ENCODE assay signal across 24 mouse cellular contexts in the genomic region with DNA sequence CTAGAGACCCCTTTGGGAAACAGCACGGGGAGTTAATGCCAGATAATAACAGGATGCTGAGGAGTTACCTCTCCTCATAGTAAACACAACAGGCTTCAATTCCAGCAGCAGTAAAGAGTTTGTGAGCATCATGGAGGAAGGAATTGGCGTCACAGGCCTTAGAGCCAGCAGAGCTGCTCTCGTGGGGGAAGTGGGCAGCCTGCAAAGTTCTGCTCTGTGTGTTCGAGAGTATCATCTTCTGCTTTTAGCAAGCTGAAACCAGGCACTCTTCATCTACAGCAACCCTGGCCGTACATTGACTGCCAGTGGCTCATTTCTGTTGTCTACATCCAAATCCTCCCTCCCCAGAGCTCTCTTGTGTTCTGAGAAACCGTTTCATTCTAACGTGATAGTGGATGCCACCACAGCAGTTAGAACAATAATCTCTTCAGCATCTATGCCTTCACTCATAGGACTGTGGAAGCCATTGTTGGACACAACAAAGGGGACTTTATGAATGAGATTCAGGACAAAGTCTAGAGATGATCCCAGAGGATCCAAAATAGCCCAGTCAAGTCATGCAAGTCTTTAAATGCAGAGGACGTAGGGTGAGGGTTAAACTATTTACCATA. TPM values are rescaled to one million over a fixed set of nuclear protein-coding genes. Genes with fewer than 3 reads are reported as not detected.
DNase-seq lines count a peak whose midpoint lies in the region; ATAC-seq and TF ChIP-seq lines count a peak whose summit lies in the region.
"Had no signal": no experiment of that assay in that cellular context is flagged by ENCODE, and none has a peak within 500 bp of the region (broad histone marks: within the 10 kb centered on the region; RNA-seq: fewer than 3 reads in every experiment).

No protein-coding gene starts in this region.

- H3K9me3 ChIP-seq in CH12.LX (replicated peaks; ENCODE audit: low read length): no peaks in the 10 kb centered on the region
- H3K9me3 ChIP-seq in forebrain, embryonic 13.5 days (replicated peaks): no peaks in the 10 kb centered on the region
- no peaks in the 10 kb centered on the region for H3K9me3 ChIP-seq in midbrain, embryonic 11.5 days (ENCODE audit: control insufficient read depth, low read length)
- H3K9me3 ChIP-seq: embryonic facial prominence, embryonic 13.5 days; forebrain, embryonic 12.5 days; G1E; heart, embryonic 15.5 days; hindbrain, embryonic 10.5 days had no signal

- TF ChIP-seq RAD21 in CH12.LX (IDR thresholded peaks at IDR 0.05; ENCODE audit: low read depth, low read length): no peak

- DNase-seq in heart, adult 11 months: peak; percentile 60
- DNase-seq in heart, postnatal 25 days (ENCODE audit: low spot score): no peak
- DNase-seq in CH12.LX (ENCODE audit: extremely low read depth): peak; percentile 20
- DNase-seq in telencephalon, adult 2 months (ENCODE audit: low read depth, low spot score): peak; percentile 50
- no peak for DNase-seq in midbrain, embryonic 11.5 days (ENCODE audit: low spot score, missing footprints)
- DNase-seq: adrenal gland, adult 8-10 months; cerebellum, adult 18-20 months; cerebellum, postnatal 10 days; forebrain, postnatal 0 days; gastrocnemius, postnatal 36 days; heart, adult 2 months; heart, postnatal 14 days had no signal

- H3K27ac ChIP-seq in CH12.LX (ENCODE audit: insufficient read depth, low read depth): no peak overlapping the region
- H3K27ac ChIP-seq in forebrain, embryonic 13.5 days: no peak overlapping the region
- H3K27ac ChIP-seq in midbrain, embryonic 11.5 days (ENCODE audit: low read depth, low read length): no peak overlapping the region
- H3K27ac ChIP-seq: embryonic facial prominence, embryonic 13.5 days; forebrain, embryonic 12.5 days; heart, adult 2 months; heart, embryonic 15.5 days; hindbrain, embryonic 10.5 days; hindbrain, embryonic 14.5 days had no signal

- no peaks in the 10 kb centered on the region for H3K27me3 ChIP-seq in CH12.LX (replicated peaks)
- H3K27me3 ChIP-seq in forebrain, embryonic 13.5 days: no peaks in the 10 kb centered on the region
- H3K27me3 ChIP-seq in midbrain, embryonic 11.5 days (ENCODE audit: control insufficient read depth, insufficient read depth, low read length): no peaks in the 10 kb centered on the region
- H3K27me3 ChIP-seq: embryonic facial prominence, embryonic 13.5 days; forebrain, embryonic 12.5 days; heart, embryonic 15.5 days had no signal

- H3K4me1 ChIP-seq in CH12.LX (ENCODE audit: control insufficient read depth in 1 of 2, insufficient read depth in 2 of 2): peaks cover 7 to 16% of the 10 kb centered on the region in 2 experiments; a peak in 3 of 4 replicates
- H3K4me1 ChIP-seq in forebrain, embryonic 13.5 days: no peaks in the 10 kb centered on the region
- no peaks in the 10 kb centered on the region for H3K4me1 ChIP-seq in midbrain, embryonic 11.5 days (ENCODE audit: control insufficient read depth, insufficient read depth, low read length)
- H3K4me1 ChIP-seq: embryonic facial prominence, embryonic 13.5 days; forebrain, embryonic 12.5 days; heart, embryonic 15.5 days; hindbrain, embryonic 10.5 days had no signal

- H3K9ac ChIP-seq in CH12.LX (ENCODE audit: insufficient read depth, low read depth): no peak overlapping the region
- H3K9ac ChIP-seq in forebrain, embryonic 13.5 days: no peak overlapping the region
- H3K9ac ChIP-seq in midbrain, embryonic 11.5 days (ENCODE audit: low read length): no peak overlapping the region
- H3K9ac ChIP-seq: embryonic facial prominence, embryonic 13.5 days; forebrain, embryonic 12.5 days; forebrain, postnatal 0 days; heart, embryonic 15.5 days; hindbrain, embryonic 14.5 days had no signal

- H3K4me3 ChIP-seq in CH12.LX (replicated peaks in 1 of 3; ENCODE audit: low read depth in 2 of 3, low read length in 2 of 3, poor library complexity in 1 of 3): no peak overlapping the region
- no peak overlapping the region for H3K4me3 ChIP-seq in forebrain, embryonic 13.5 days
- no peak overlapping the region for H3K4me3 ChIP-seq in midbrain, embryonic 11.5 days (ENCODE audit: low read depth, low read length)
- H3K4me3 ChIP-seq: embryonic facial prominence, embryonic 13.5 days; forebrain, embryonic 12.5 days; heart, adult 2 months; heart, embryonic 15.5 days; hindbrain, embryonic 10.5 days had no signal

- dilution Hi-C loops in CH12.LX (cut with MboI; ENCODE audit: extremely low pct_ligation_motif_present, extremely low pct_unique_long_range_greater_than_20kb, low sequenced_read_pairs): no loop called here

- H3K4me2 ChIP-seq in CH12.LX (ENCODE audit: insufficient read depth, low read depth, poor library complexity, severe bottlenecking): no peak overlapping the region
- H3K4me2 ChIP-seq in forebrain, embryonic 13.5 days: no peak overlapping the region
- H3K4me2 ChIP-seq in midbrain, embryonic 11.5 days: no peak overlapping the region
- H3K4me2 ChIP-seq: embryonic facial prominence, embryonic 13.5 days; forebrain, embryonic 12.5 days; heart, embryonic 11.5 days; heart, embryonic 15.5 days; hindbrain, embryonic 14.5 days had no signal

- intact Hi-C loops in heart, postnatal 25 days (cut with DNase I): no loop called here

- peak; percentile 63 for ATAC-seq in granulocyte monocyte progenitor cell, adult 5-6 weeks (replicated peaks; ENCODE audit: poor library complexity, severe bottlenecking)
- no peak for ATAC-seq in forebrain, embryonic 13.5 days
- no peak for ATAC-seq in midbrain, embryonic 11.5 days (ENCODE audit: low FRiP score)
- ATAC-seq: forebrain, postnatal 0 days; intestine, embryonic 16.5 days had no signal

- no peak for TF ChIP-seq POLR2A in CH12.LX (IDR thresholded peaks at IDR 0.05; ENCODE audit: low read depth, low read length)

- in situ Hi-C loops in CH12.LX (cut with MboI; ENCODE audit: low pct_ligation_motif_present, low pct_unique_long_range_greater_than_20kb, low sequenced_read_pairs): no loop called here

- no peaks in the 10 kb centered on the region for H3K79me2 ChIP-seq in CH12.LX (replicated peaks; ENCODE audit: control insufficient read depth, extremely low read depth, insufficient read depth, poor library complexity, severe bottlenecking)

- 80% methylated on average over 8 of the region's 8 CpGs for WGBS in forebrain, embryonic 13.5 days
- WGBS in midbrain, embryonic 11.5 days: 79% methylated on average over 8 of the region's 8 CpGs

- no peaks in the 10 kb centered on the region for H3K36me3 ChIP-seq in CH12.LX (replicated peaks in 1 of 2; ENCODE audit: control insufficient read depth in 1 of 2, insufficient read depth in 1 of 2, low read length in 1 of 2)
- no peaks in the 10 kb centered on the region for H3K36me3 ChIP-seq in forebrain, embryonic 13.5 days (ENCODE audit: poor library complexity, severe bottlenecking)
- H3K36me3 ChIP-seq in midbrain, embryonic 11.5 days (ENCODE audit: control insufficient read depth, insufficient read depth, low read length): no peaks in the 10 kb centered on the region
- H3K36me3 ChIP-seq: embryonic facial prominence, embryonic 13.5 days; forebrain, embryonic 12.5 days; G1E; heart, embryonic 15.5 days; hindbrain, embryonic 10.5 days had no signal

- no peak for TF ChIP-seq EP300 in CH12.LX (IDR thresholded peaks at IDR 0.05; ENCODE audit: low read length)

- TF ChIP-seq CTCF in CH12.LX (conservative IDR thresholded peaks at IDR 0.05 in 1 of 2, IDR thresholded peaks at IDR 0.05 in 1 of 2; ENCODE audit: low read depth in 2 of 2, low read length in 2 of 2): no peak

TF ChIP-seq in CH12.LX, 34 proteins besides CTCF, POLR2A, EP300 and RAD21:
- TF ChIP-seq E2F4 (IDR thresholded peaks at IDR 0.05; ENCODE audit: insufficient replicate concordance, low read depth, low read length): no peak

RNA-seq across cellular contexts. Expression of a gene that starts 44.9 kb away (rescaled TPM):
- not detected for total RNA-seq in heart, postnatal 25 days (2021)
- not detected in 2 replicates for total RNA-seq in CH12.LX (2012; rRNA removed)
- total RNA-seq in CH12.LX (2014; rRNA removed): 0.23 TPM in 1 of 2 replicates, not detected in the other
- polyA plus RNA-seq in CH12.LX (2012; ENCODE audit: insufficient read length, low read depth): not detected in 2 replicates
- total RNA-seq in granulocyte monocyte progenitor cell, adult 5-6 weeks (2014; fragmentation: Nextera tagmentation): not detected in 2 replicates
- total RNA-seq in granulocyte monocyte progenitor cell, adult 5-6 weeks (2017): not detected in 2 replicates
- not detected in 2 replicates for polyA plus RNA-seq in forebrain, embryonic 13.5 days (2015; fragmentation: Nextera tagmentation; extraction: Ambion mirVana)
- polyA plus RNA-seq in midbrain, embryonic 11.5 days (2014; fragmentation: Nextera tagmentation; extraction: Ambion mirVana): not detected in 2 replicates
- total RNA-seq: adrenal gland, adult 8-10 months; forebrain, postnatal 0 days; G1E; gastrocnemius, adult 8-10 months; gastrocnemius, postnatal 36 days; heart, adult 2 months; heart, postnatal 14 days had no signal
- polyA plus RNA-seq: cortical plate, adult 2 months; embryonic facial prominence, embryonic 13.5 days; forebrain, embryonic 12.5 days; forebrain, postnatal 0 days; G1E; heart, adult 2 months; heart, embryonic 11.5 days; heart, embryonic 15.5 days; hindbrain, embryonic 10.5 days; intestine, embryonic 16.5 days had no signal

Comparison
In these comparisons a context has a peak if more than half of its experiments do, and no peak if none do; other contexts are left out.
1. DNase-seq: peak in heart, adult 11 months (single experiment), CH12.LX (single experiment) and telencephalon, adult 2 months (single experiment); none in heart, postnatal 25 days (single experiment) and midbrain, embryonic 11.5 days (single experiment).